ENCODE assay signal across 19 mouse cellular contexts in the genomic region with DNA sequence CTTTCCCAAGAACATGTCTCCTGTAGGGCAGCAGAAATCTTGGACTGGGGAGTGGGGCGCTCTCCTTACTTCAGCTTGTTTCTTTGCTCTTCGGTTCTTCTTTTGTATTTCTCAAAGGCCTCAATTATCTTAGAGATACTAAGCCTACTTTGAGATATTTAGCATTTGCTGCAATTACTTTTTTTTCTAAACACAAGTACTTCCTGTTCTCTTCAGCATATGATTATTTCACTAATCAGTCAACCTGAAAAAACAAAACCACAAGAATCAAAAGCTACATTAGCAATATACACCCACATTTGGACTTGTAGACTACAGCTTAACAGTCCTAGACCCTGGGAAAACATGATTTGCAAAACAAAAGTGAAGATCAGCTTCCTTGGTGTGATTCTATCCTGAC.
"Had no signal": no experiment of that assay in that cellular context is flagged by ENCODE, and none has a peak within 500 bp of the region (broad histone marks: within the 10 kb centered on the region; RNA-seq: fewer than 3 reads in every experiment).

No protein-coding gene starts in this region.

- H3K4me3 ChIP-seq: kidney, embryonic 15.5 days; limb, embryonic 12.5 days; limb, embryonic 15.5 days; lung, embryonic 15.5 days; neural tube, embryonic 13.5 days had no signal

- ATAC-seq: liver, postnatal 0 days had no signal

- DNase-seq: kidney, adult 8-10 months; kidney, postnatal 10 days; kidney, postnatal 36 days; left cerebral cortex, postnatal 4 days; liver, postnatal 0 days; lung, postnatal 10 days; lung, postnatal 36 days; midbrain, embryonic 14.5 days; retina, postnatal 1 day; right cerebral cortex, postnatal 25 days; spleen, adult 18-20 months; thymus, adult 18-20 months; thymus, postnatal 4 days had no signal

- H3K9ac ChIP-seq: kidney, embryonic 15.5 days; limb, embryonic 12.5 days; limb, embryonic 15.5 days; liver, embryonic 14.5 days; liver, postnatal 0 days; lung, embryonic 15.5 days; neural tube, embryonic 13.5 days had no signal

- H3K27me3 ChIP-seq: kidney, embryonic 15.5 days; limb, embryonic 12.5 days; limb, embryonic 15.5 days; lung, embryonic 15.5 days; neural tube, embryonic 13.5 days had no signal

- H3K36me3 ChIP-seq: limb, embryonic 12.5 days; limb, embryonic 15.5 days; lung, embryonic 15.5 days; neural tube, embryonic 13.5 days had no signal

- H3K9me3 ChIP-seq: kidney, embryonic 15.5 days; limb, embryonic 15.5 days; lung, embryonic 15.5 days; neural tube, embryonic 13.5 days had no signal

- H3K27ac ChIP-seq: kidney, embryonic 15.5 days; limb, embryonic 12.5 days; limb, embryonic 15.5 days; liver, embryonic 14.5 days; lung, embryonic 15.5 days; neural tube, embryonic 13.5 days had no signal
